8 mouse cellular contexts compared by ENCODE assay signal in genomic region chr3:90537141-90537904, GRCm38 (mm10). TPM values are rescaled to one million over a fixed set of nuclear protein-coding genes. Genes with fewer than 3 reads are reported as not detected.
DNase-seq lines count a peak whose midpoint lies in the region; ATAC-seq and TF ChIP-seq lines count a peak whose summit lies in the region.

Gene S100a16 (plus strand): TSS chr3:90537254.

- peak within 1 kb of the TSS; percentile 33; the same call in 1 of the 2 replicates for H3K27ac ChIP-seq in spleen, adult 2 months (ENCODE audit: insufficient read depth, low read length)
- H3K27ac ChIP-seq in embryonic fibroblast, embryonic 13.5 days (ENCODE audit: insufficient read depth, low read length), result no peak within 1 kb of the TSS
- peak within 1 kb of the TSS; percentile 19; the same call in 1 of the 2 replicates for H3K27ac ChIP-seq in heart, embryonic 16.5 days (ENCODE audit: low read length)
- H3K27ac ChIP-seq in liver, embryonic 15.5 days (replicated peaks), result peak within 1 kb of the TSS; percentile 49; the same call in 1 of the 2 replicates

- DNase-seq in spleen, adult 2 months (ENCODE audit: low read depth in 1 of 2, low spot score in 2 of 2), result no peak
- no peak for DNase-seq in spleen, postnatal 36 days (ENCODE audit: low spot score in 2 of 2)
- DNase-seq in kidney, postnatal 25 days, result peak; percentile 83 to 94
- peak; percentile 65 for DNase-seq in ovary, postnatal 14 days (ENCODE audit: low spot score)

- no peaks in the 10 kb centered on the region for H3K9me3 ChIP-seq in heart, embryonic 16.5 days (replicated peaks; ENCODE audit: control insufficient read depth, low read length)
- no peaks in the 10 kb centered on the region for H3K9me3 ChIP-seq in liver, embryonic 15.5 days (replicated peaks)

- ATAC-seq in heart, embryonic 16.5 days (replicated peaks; ENCODE audit: extremely low read depth, insufficient read depth, low FRiP score), result peak; percentile 76
- ATAC-seq in liver, embryonic 15.5 days (ENCODE audit: insufficient read depth), result peak; percentile 71
- ATAC-seq in activated CD4-positive, CD25-positive, alpha-beta regulatory T cell, adult 4 months, result no peak

- no peaks in the 10 kb centered on the region for H3K36me3 ChIP-seq in spleen, adult 2 months (ENCODE audit: control insufficient read depth, insufficient read depth, low read length)
- no peaks in the 10 kb centered on the region for H3K36me3 ChIP-seq in heart, embryonic 16.5 days (ENCODE audit: control insufficient read depth, insufficient read depth)
- no peaks in the 10 kb centered on the region for H3K36me3 ChIP-seq in liver, embryonic 15.5 days (replicated peaks)

- 82% methylated on average over 10 of the region's 10 CpGs for WGBS in spleen, adult 2 months
- WGBS in heart, embryonic 16.5 days, result 41% methylated on average over 10 of the region's 10 CpGs
- 45% methylated on average over 10 of the region's 10 CpGs for WGBS in liver, embryonic 15.5 days (ENCODE audit: insufficient replicate concordance)

- TF ChIP-seq CTCF in spleen, adult 2 months (IDR thresholded peaks at IDR 0.05; ENCODE audit: extremely low read depth, insufficient read depth, insufficient read length, insufficient replicate concordance), result no peak
- no peak for TF ChIP-seq CTCF in embryonic fibroblast, embryonic 13.5 days (IDR thresholded peaks at IDR 0.05; ENCODE audit: borderline replicate concordance, insufficient read depth, low read length)

- no peaks in the 10 kb centered on the region for H3K27me3 ChIP-seq in spleen, adult 2 months (ENCODE audit: control insufficient read depth, insufficient read depth, low read length)
- H3K27me3 ChIP-seq in heart, embryonic 16.5 days (ENCODE audit: control insufficient read depth, insufficient read depth, low read length), result no peaks in the 10 kb centered on the region
- no peaks in the 10 kb centered on the region for H3K27me3 ChIP-seq in liver, embryonic 15.5 days

- H3K4me3 ChIP-seq in spleen, adult 2 months (ENCODE audit: extremely low read depth, insufficient read depth, insufficient read length), result peak within 1 kb of the TSS; percentile 22; the same call in 1 of the 2 replicates
- no peak within 1 kb of the TSS for H3K4me3 ChIP-seq in embryonic fibroblast, embryonic 13.5 days (ENCODE audit: insufficient read depth, low read length)
- peak within 1 kb of the TSS; percentile 26 for H3K4me3 ChIP-seq in heart, embryonic 16.5 days (ENCODE audit: low read length)
- H3K4me3 ChIP-seq in liver, embryonic 15.5 days (replicated peaks), result peak within 1 kb of the TSS; percentile 30

- H3K4me2 ChIP-seq in heart, embryonic 16.5 days (ENCODE audit: low read depth, low read length), result peak within 1 kb of the TSS; percentile 31
- peak within 1 kb of the TSS; percentile 48 for H3K4me2 ChIP-seq in liver, embryonic 15.5 days

- no peak for TF ChIP-seq POLR2A in spleen, adult 2 months (IDR thresholded peaks at IDR 0.05; ENCODE audit: low read depth, low read length)
- peak; percentile 68; the same call in 1 of the 2 replicates for TF ChIP-seq POLR2A in embryonic fibroblast, embryonic 13.5 days (IDR thresholded peaks at IDR 0.05; ENCODE audit: low read depth, low read length)

- no peaks in the 10 kb centered on the region for H3K4me1 ChIP-seq in spleen, adult 2 months (ENCODE audit: control insufficient read depth, insufficient read depth, insufficient read length)
- no peaks in the 10 kb centered on the region for H3K4me1 ChIP-seq in embryonic fibroblast, embryonic 13.5 days (ENCODE audit: control insufficient read depth, insufficient read depth, low read length)
- peaks cover 8% of the 10 kb centered on the region; the same call in 1 of the 2 replicates for H3K4me1 ChIP-seq in heart, embryonic 16.5 days (ENCODE audit: control insufficient read depth, insufficient read depth, low read length)
- H3K4me1 ChIP-seq in liver, embryonic 15.5 days (replicated peaks), result no peaks in the 10 kb centered on the region

- H3K9ac ChIP-seq in heart, embryonic 16.5 days (ENCODE audit: low read length), result peak within 1 kb of the TSS; percentile 58
- peak within 1 kb of the TSS; percentile 25; the same call in 1 of the 2 replicates for H3K9ac ChIP-seq in liver, embryonic 15.5 days

RNA-seq across cellular contexts. Expression of gene S100a16, which starts in this region (rescaled TPM):
- polyA plus RNA-seq in spleen, adult 2 months (2012; rRNA removed), result 15.9 and 18.7 TPM in 2 replicates
- 40.2 and 49.1 TPM in 2 replicates for polyA plus RNA-seq in embryonic fibroblast, embryonic 13.5 days (2011; ENCODE audit: insufficient read length, low read depth, missing spikeins)
- polyA plus RNA-seq in heart, embryonic 16.5 days (2015; fragmentation: Nextera tagmentation; extraction: Ambion mirVana), result 96.5 and 110 TPM in 2 replicates
- 32.3 and 34.4 TPM in 2 replicates for polyA plus RNA-seq in liver, embryonic 15.5 days (2015; fragmentation: Nextera tagmentation; extraction: Ambion mirVana)
- polyA plus RNA-seq in activated CD4-positive, CD25-positive, alpha-beta regulatory T cell, adult 4 months (2017; shearing (Covaris generic)), result not detected

Comparison
In these comparisons a context has a peak if more than half of its experiments do, and no peak if none do; other contexts are left out.
1. RNA of gene S100a16 (polyA plus RNA-seq): 96.5 to 110 TPM in heart, embryonic 16.5 days, 40.2 to 49.1 TPM in embryonic fibroblast, embryonic 13.5 days, 32.3 to 34.4 TPM in liver, embryonic 15.5 days and 15.9 to 18.7 TPM in spleen, adult 2 months; not detected in activated CD4-positive, CD25-positive, alpha-beta regulatory T cell, adult 4 months; every median in the first group is over 10 times any median in the second.
2. DNase-seq: peak in kidney, postnatal 25 days (2 of 2) and ovary, postnatal 14 days (single experiment); none in spleen, adult 2 months (0 of 2) and spleen, postnatal 36 days (0 of 2).